Mouse (Mus musculus) embryonic facial prominence, embryonic 14.5 days (tissue): ENCODE results near the gene Sh3rf1. TPM values are rescaled to one million over a fixed set of nuclear protein-coding genes. Genes with fewer than 3 reads are reported as not detected.

Experiments used
- ATAC-seq: fragments of 200-750 bp; cut with Nextera tagmentation; 2 replicates; pipeline ENCODE4 v1.8.0; 2017; ENCODE audit warnings: low read depth, moderate number of reproducible peaks, moderate TSS enrichment
- DNase-seq: peaks from one replicate; pipeline ENCODE4 v3.0.0-alpha.2; 2015; ENCODE audit warnings: low spot score
- H3K27ac ChIP-seq: fragments of 300-500 bp; sonication (generic); replicated peaks from 2 replicates; pipeline ENCODE4 v1.5.1; 2014; ENCODE audit warnings: low read depth, mild to moderate bottlenecking, low read length, moderate library complexity
- H3K27me3 ChIP-seq: fragments of 300-500 bp; sonication (generic); replicated peaks from 2 replicates; pipeline ENCODE4 v1.6.1; 2014; ENCODE audit warnings: low read length; ENCODE audit not compliant: control insufficient read depth, insufficient read depth
- H3K36me3 ChIP-seq: fragments of 300-500 bp; sonication (generic); 2 replicates; pipeline ENCODE4 v1.6.1; 2014; ENCODE audit warnings: low read length, mixed read lengths; ENCODE audit not compliant: control insufficient read depth, insufficient read depth
- H3K4me1 ChIP-seq: fragments of 300-500 bp; sonication (generic); 2 replicates; pipeline ENCODE4 v1.6.1; 2014; ENCODE audit warnings: antibody characterized with exemption, low read length; ENCODE audit not compliant: control insufficient read depth, insufficient read depth
- H3K4me2 ChIP-seq: fragments of 300-500 bp; sonication (generic); 2 replicates; pipeline ENCODE4 v1.6.1; 2014; ENCODE audit warnings: low read depth, mild to moderate bottlenecking, low read length, moderate library complexity, mixed read lengths
- H3K4me3 ChIP-seq: fragments of 300-500 bp; sonication (generic); 2 replicates; pipeline ENCODE4 v1.5.1; 2014; ENCODE audit warnings: low read depth, mild to moderate bottlenecking, low read length
- H3K9ac ChIP-seq: fragments of 300-500 bp; sonication (generic); 2 replicates; pipeline ENCODE4 v1.6.1; 2014; ENCODE audit warnings: low read depth, mild to moderate bottlenecking, low read length, moderate library complexity, mixed read lengths
- H3K9me3 ChIP-seq: fragments of 300-500 bp; sonication (generic); 2 replicates; pipeline ENCODE4 v1.6.1; 2016; ENCODE audit warnings: low read length; ENCODE audit not compliant: control insufficient read depth
- WGBS: fragments of 180-500 bp; shearing (Covaris S2); extraction: QIAGEN DNeasy Blood & Tissue Kit; methylation state at CpG from one replicate; pipeline ENCODE4 v1.1.7; 2014; 5-methylcytosine and 5-hydroxymethylcytosine counted together
- polyA plus RNA-seq: library from polyadenylated mRNA; unstranded; fragments of >200 nt; fragmentation: Nextera tagmentation; extraction: Ambion mirVana; gene quantifications from 2 replicates; pipeline ENCODE4 v1.2.1, GENCODE M21; 2014

Sh3rf1 gene
- polyA plus RNA-seq, 1 experiment from 2014 or later, result 10.5 TPM

DNA sequence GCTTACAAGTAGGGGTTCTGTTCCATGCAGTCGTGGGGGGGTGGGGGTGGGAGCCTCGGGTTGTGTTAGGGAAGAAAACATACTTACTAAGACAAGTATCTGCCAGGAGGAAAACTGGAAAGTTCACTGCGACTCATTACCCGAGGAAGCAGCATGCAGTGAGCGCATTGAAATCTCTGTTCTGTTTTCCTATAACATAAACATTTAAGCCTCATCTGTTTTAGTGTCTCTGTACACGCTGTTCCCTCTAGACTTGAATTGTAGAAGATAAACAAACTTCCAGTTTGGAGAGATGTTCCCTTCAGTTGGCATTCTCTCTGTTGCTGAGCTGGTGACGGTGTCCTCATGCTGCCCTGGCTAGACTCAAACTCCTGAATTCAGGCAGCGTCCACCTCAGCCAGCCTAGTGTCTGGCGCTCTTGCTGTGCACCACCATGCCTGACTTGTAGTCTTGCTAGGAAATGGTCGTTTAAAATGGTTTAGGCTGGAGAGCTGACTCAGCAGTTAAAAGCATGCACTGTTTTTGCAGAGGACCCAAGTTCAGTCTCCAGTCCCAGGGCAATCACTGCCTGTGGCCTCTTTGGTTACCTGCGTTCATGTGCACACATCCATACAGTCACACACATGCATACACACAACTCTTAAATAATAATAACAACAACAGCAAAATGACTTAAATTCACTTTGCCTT, 162.0 kb downstream of the Sh3rf1 start:
- H3K27me3 ChIP-seq, result no peaks in the 10 kb centered on the region
- H3K9ac ChIP-seq, result no peak overlapping the region
- DNase-seq, result no peak
- H3K4me3 ChIP-seq, result no peak overlapping the region
- H3K4me2 ChIP-seq, result no peak overlapping the region
- H3K4me1 ChIP-seq, result peaks cover 16% of the 10 kb centered on the region; the same call in 1 of the 2 replicates
- no peak for ATAC-seq
- 67% methylated on average over 11 of the region's 11 CpGs for WGBS
- H3K9me3 ChIP-seq, result no peaks in the 10 kb centered on the region
- H3K27ac ChIP-seq, result peak overlapping the region; percentile 39; the same call in 1 of the 2 replicates
- peaks cover 30% of the 10 kb centered on the region for H3K36me3 ChIP-seq

DNA sequence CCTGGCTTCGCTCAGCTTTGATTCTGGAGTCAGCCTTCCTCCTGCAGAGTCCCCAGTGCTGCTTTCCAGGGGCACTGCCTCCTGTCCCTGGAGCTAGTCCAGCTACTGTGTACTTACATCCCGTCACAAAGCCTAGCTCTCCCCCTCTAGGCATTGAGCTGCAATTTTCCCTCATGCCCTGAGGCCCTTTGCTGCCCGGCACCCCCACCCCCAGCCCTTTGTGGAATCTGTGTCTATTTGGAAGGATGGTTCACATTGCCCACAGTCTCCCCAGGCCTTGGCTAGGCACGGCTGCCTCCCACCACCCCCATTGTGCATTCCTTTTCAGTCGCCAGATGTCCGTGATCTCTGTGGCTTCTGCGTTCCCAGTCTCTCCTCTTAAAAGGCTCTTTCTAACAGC, 163.0 kb downstream of the Sh3rf1 start:
- Histone ChIP-seq H3K27ac (peak overlapping the region; percentile 40), H3K9me3 (no peaks in the 10 kb centered on the region), H3K4me1 (peaks cover 16% of the 10 kb centered on the region; the same call in 1 of the 2 replicates), H3K36me3 (peaks cover 30% of the 10 kb centered on the region), H3K4me2 (no peak overlapping the region), H3K27me3 (no peaks in the 10 kb centered on the region), H3K9ac (no peak overlapping the region), H3K4me3 (no peak overlapping the region)
- DNase-seq, result peak; percentile 81
- ATAC-seq, result peak; percentile 53
- WGBS, result 8% methylated on average over 7 of the region's 7 CpGs

DNA sequence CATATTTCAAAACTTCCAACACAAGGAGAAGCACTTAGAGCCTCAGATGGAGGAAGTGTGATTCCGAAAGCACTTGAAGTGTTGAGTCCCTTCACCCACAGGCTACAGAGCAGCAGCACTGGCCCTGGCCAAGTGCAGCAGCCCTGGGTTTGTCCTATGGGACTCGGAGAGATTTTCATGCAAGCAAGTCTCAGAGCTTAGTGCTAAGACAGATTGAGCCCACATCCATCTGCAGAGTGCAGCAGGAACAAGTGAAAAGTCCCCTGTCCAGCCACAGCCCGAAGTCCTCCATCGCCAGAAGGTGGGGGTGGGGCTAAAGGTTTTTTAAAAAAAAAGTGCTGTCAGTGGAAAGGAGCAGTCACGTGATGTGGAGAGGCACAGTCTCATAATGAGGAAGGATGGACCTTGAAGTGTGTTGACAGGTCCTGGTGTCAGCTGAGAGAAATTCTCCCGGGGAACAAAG, 163.9 kb downstream of the Sh3rf1 start:
- no peak overlapping the region for H3K27ac ChIP-seq
- H3K4me1 ChIP-seq, result peaks cover 16% of the 10 kb centered on the region; the same call in 1 of the 2 replicates
- 31% methylated on average over 6 of the region's 6 CpGs for WGBS
- H3K4me3 ChIP-seq, result no peak overlapping the region
- peaks cover 27% of the 10 kb centered on the region for H3K36me3 ChIP-seq
- no peak overlapping the region for H3K4me2 ChIP-seq
- no peak overlapping the region for H3K9ac ChIP-seq
- no peaks in the 10 kb centered on the region for H3K9me3 ChIP-seq
- no peaks in the 10 kb centered on the region for H3K27me3 ChIP-seq
- ATAC-seq, result peak; percentile 58
- no peak for DNase-seq

DNA sequence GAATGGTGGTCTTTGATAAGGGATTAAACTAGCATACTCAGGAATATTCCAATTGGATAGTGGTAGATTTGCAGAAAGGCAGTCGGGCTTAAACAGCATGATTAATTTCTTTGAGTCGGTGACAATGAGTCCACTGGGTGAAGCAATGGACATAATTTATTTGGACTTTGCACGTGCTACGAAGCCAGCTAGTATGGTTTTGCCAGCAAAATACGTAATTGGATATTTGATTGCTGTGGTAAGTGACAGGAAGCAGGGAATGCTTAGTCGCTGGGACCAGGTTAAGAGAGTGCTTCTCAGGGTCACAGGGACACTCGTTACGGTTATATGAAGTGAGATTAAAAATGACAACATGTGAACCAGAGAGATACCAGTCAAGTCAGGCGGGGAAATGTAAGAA, 164.7 kb downstream of the Sh3rf1 start:
- Histone ChIP-seq H3K9ac (no peak overlapping the region), H3K4me3 (no peak overlapping the region), H3K27me3 (no peaks in the 10 kb centered on the region), H3K36me3 (peaks cover 27% of the 10 kb centered on the region), H3K27ac (no peak overlapping the region), H3K9me3 (no peaks in the 10 kb centered on the region), H3K4me1 (peaks cover 16% of the 10 kb centered on the region; the same call in 1 of the 2 replicates), H3K4me2 (no peak overlapping the region)
- DNase-seq (no peak), ATAC-seq (no peak)
- WGBS, result 65% methylated on average over 9 of the region's 9 CpGs

DNA sequence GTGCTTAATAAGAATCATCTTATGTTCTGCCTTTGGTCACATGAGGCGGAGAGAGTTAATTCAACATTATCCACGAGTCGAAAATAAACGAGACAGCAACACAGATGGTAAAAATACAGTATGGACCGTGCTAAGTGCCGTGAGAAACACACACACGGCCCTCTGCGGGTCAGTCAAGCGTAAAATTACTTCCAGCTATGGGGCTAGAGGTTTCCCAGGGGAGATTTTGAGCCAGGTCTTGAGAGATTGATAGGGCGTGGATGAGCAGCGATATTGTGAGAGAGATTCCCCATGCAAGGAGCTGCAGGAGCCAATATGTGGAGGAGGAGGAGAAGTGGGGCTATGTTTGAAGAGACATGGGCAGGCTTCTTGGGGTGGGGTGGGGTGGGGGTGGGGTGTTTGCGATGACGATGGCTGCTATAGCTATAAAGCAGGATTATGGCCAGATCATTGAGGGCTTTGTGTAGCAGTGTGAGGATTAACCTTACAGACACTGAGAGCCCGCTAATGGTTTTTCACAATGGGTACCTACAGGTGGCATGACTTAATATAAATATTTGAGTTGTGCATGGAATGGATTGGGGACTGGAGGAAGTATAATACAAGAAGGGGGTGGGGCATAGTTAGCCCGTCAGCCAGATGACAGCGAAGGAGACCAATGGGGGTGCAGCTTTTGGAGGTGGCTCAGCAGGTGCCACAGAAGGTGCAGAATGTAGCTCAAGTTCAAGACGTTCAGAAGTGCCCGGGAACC, 166.8 kb downstream of the Sh3rf1 start:
- peak; percentile 67 for DNase-seq
- Histone ChIP-seq H3K4me3 (no peak overlapping the region), H3K9me3 (no peaks in the 10 kb centered on the region), H3K36me3 (peaks cover 31% of the 10 kb centered on the region), H3K9ac (no peak overlapping the region), H3K27me3 (no peaks in the 10 kb centered on the region), H3K27ac (0 out of 2 replicates have a peak overlapping the region, but pooled peaks have one; percentile 28), H3K4me1 (peaks cover 16% of the 10 kb centered on the region; the same call in 1 of the 2 replicates), H3K4me2 (no peak overlapping the region)
- WGBS, result 48% methylated on average over 18 of the region's 18 CpGs
- ATAC-seq, result peak; percentile 19

DNA sequence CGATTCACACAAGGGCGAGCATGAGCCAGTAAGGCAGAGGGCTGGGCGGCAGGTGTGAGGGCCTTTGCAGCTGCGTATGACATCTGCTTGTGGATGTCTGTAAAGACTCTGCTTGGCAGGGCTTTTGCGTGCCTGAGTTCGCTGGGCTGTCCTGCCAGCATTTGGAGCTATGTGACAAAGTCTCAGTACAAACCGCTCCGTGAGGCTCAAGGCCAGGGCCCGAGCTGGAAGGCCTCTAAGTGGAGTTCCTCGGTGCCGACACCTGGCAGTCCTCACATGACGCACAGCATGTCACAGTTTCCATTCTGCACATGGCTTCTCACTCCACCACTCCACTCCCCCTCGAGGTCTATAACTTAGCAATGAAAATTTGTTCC, 167.4 kb downstream of the Sh3rf1 start:
- Histone ChIP-seq H3K9me3 (no peaks in the 10 kb centered on the region), H3K4me1 (peaks cover 16% of the 10 kb centered on the region; the same call in 1 of the 2 replicates), H3K27ac (no peak overlapping the region), H3K9ac (no peak overlapping the region), H3K36me3 (peaks cover 26% of the 10 kb centered on the region), H3K27me3 (no peaks in the 10 kb centered on the region), H3K4me3 (no peak overlapping the region), H3K4me2 (no peak overlapping the region)
- WGBS, result 61% methylated on average over 13 of the region's 13 CpGs
- ATAC-seq (peak; percentile 53), DNase-seq (peak; percentile 67)

DNA sequence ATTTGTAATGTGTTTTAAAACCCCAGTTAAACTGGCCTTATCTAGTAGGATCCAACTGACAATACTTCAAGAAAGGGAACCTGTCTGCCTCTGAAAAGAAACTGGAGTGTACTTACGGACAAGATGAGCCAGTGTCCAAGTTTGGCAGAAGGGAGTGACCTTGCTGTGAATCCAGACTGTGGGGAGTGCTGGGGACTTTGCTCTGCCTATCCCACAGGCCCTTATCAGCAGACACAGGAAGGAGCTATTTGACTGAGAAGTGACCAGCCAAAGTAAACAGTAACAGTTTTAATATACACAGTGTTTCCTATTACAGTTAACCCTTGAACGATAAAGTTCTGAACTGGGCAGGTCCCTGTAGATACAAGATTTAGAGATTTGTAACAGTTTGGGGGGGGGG, 173.5 kb downstream of the Sh3rf1 start:
- Histone ChIP-seq H3K27ac (no peak overlapping the region), H3K4me3 (no peak overlapping the region), H3K36me3 (peaks cover 20% of the 10 kb centered on the region; the same call in 1 of the 2 replicates), H3K4me1 (no peaks in the 10 kb centered on the region), H3K4me2 (no peak overlapping the region), H3K9me3 (no peaks in the 10 kb centered on the region), H3K9ac (no peak overlapping the region), H3K27me3 (no peaks in the 10 kb centered on the region)
- no peak for ATAC-seq
- no peak for DNase-seq
- WGBS, result 61% methylated on average over 2 of the region's 2 CpGs

DNA sequence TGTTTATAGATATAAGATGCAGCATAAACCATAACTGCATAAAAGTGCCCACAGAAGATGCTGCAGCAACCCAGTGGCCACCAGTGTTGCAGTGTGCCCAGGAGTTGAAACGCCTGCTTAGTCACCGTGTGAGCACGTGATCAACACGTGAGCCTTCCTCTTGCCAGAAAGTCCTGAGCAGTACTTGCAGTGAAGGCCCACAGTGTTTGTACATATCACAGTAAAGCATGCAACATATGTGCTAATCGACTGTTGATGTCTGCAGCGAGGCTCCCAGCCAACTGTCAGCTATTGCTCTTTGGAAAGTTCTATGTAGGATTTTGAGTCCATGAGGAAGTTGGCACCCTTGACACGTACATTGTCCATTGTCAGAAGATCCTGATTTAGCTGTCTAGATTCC, 174.1 kb downstream of the Sh3rf1 start:
- DNase-seq (no peak), ATAC-seq (no peak)
- no peak overlapping the region for H3K9ac ChIP-seq
- H3K4me3 ChIP-seq, result no peak overlapping the region
- 0 out of 2 replicates have a peak, but pooled peaks cover under 1% of the 10 kb centered on the region for H3K4me1 ChIP-seq
- H3K4me2 ChIP-seq, result no peak overlapping the region
- no peaks in the 10 kb centered on the region for H3K27me3 ChIP-seq
- no peak overlapping the region for H3K27ac ChIP-seq
- peaks cover 20% of the 10 kb centered on the region; the same call in 1 of the 2 replicates for H3K36me3 ChIP-seq
- H3K9me3 ChIP-seq, result no peaks in the 10 kb centered on the region
- 84% methylated on average over 7 of the region's 7 CpGs for WGBS
